Mouse (Mus musculus) fibroblast of lung, adult 2 months (primary cell): ENCODE results near the gene Ttc27.

Experiments used
- DNase-seq: peaks from one replicate; pipeline ENCODE4 v3.0.0-alpha.2; 2011; ENCODE audit warnings: low read depth

Gene Ttc27

GRCm38 (mm10) chr17:74841721-74842120, 124.2 kb downstream of the Ttc27 start:
- DNase-seq = no peak

- no peak for DNase-seq
Measured at GRCm38 (mm10) chr17:74842603-74843002, 125.1 kb downstream of the Ttc27 start.

DNA sequence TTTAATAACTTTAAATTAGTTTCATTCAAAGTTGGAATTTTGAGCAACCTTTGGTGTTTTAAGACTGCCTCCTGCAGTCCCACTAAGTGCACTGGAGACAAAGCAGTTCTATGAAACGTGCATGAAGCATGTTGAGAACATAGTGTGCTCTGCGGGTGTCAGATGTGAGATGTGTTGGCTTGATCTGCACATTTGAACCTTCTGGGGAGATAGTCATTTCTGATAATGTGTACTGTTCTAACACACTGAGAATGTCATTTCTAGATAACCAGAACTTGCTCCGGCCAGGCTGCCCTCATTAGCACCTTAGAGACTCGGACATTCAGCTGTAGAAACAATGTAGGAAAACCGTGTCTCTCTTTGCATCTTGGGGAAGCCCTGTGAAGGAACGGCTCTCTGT, 126.0 kb downstream of the Ttc27 start:
- no peak for DNase-seq

DNA sequence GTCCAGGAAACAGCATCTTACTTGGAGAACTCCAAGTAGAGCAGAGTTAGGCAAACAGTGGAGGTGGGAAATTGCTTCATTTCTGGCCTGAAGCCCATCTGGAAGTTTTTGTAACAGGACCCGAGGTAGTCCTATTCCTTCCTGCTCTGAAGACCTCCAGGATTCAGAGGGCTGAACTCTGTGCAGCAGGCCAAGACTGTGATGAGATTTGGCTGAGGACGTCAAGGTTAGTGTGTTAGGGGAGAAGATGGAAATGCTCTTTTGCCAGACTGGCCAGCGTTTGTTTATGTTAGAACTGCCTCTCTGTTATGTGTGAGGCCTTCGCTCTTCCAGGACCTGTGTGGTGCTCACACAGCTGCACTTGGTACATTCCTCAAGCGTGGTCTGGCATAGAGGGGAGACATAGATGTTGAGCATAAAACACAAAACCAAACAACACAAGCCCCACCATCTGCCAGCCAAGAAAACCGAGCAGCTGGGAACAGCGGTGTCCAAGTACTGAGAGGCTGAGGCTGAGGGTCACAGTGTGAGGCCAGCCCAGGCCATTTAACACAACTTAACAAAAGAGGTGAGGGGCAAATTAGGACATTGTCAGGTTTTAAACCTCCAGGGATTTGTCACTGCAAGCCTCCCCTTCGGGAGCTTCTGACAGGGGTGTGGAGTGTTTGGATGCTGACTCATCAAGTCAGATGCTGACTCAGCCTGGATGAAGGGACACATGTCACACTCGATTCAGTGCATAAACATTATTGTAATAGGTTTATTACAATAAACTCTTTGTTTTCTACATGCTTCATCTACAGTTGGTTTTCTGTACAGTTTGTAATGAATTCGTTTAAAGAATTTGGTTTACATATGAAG, 128.7 kb downstream of the Ttc27 start:
- peak; percentile 60 for DNase-seq

- DNase-seq = no peak
Measured at GRCm38 (mm10) chr17:74850216-74850615, 132.7 kb downstream of the Ttc27 start.

DNA sequence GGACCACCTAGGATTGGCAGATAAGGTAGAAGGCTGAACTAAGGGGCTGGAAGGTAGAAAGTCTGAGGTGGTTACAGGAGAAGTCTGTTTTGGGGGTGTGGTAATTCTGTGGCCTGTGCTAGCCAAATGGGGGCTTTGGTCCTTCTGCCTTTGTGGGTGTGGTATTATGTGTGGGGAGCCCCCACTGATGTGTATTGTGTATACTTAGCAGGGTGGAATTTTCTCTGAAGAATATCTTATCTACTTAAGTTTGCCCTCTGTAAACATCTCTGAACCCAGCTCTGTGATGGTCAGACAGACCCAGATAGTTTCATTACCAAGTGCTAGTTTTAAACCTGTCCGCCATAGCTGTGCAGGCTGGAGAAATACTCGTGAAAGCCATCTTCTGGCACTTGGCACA, 141.8 kb downstream of the Ttc27 start:
- DNase-seq = no peak

- DNase-seq = no peak
Measured at GRCm38 (mm10) chr17:74860180-74860993, 142.9 kb downstream of the Ttc27 start.

- DNase-seq = no peak
Measured at GRCm38 (mm10) chr17:74863845-74864244, 146.3 kb downstream of the Ttc27 start.

- DNase-seq = no peak
Measured at GRCm38 (mm10) chr17:74864790-74865548, 147.4 kb downstream of the Ttc27 start.

GRCm38 (mm10) chr17:74865694-74866564, 148.4 kb downstream of the Ttc27 start:
- no peak for DNase-seq

DNA sequence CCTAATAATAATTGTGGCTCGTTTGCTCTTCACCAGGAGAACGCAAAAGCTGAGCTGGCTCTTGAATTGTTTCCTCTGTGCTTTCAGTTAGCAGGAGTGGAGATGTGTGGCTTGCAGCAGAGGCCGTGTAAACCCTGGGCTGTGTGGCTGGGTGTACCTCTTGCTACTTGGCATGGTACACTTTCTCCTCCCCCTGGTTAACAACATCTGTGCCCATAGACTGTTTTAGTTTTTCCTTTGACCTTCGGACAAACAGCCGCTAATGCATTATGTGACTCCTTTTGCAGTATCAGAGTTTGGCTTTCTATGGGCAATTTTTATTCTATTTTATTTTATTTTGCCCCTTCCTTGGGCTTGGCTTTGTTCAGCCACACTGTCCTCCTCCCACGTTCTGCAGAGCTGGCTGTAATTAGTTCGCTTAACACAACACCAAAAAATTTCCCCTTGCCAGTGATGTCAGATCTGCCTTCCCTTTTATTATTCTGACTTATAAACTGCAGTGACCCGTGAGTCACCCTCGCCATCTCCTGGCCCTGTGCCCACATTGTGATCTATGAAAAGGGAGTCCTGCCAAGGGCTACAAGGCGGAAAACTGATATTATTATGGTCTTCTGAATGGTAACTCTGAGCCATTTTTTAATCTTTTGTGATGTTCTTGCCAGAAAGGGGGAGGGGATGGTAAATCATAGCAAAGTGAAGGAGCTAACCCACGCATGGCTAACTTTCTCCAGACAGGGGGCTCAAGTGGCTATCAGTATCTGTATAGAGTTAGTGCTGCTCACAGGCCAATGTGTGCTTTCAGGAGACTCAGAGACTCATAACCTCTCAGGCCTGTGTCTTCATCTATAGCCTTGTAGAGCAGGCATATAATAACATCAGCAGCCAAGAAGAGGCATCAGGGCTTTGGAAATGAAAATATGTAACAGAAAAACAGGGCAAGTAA, 149.3 kb downstream of the Ttc27 start:
- peak; percentile 58 for DNase-seq

DNA sequence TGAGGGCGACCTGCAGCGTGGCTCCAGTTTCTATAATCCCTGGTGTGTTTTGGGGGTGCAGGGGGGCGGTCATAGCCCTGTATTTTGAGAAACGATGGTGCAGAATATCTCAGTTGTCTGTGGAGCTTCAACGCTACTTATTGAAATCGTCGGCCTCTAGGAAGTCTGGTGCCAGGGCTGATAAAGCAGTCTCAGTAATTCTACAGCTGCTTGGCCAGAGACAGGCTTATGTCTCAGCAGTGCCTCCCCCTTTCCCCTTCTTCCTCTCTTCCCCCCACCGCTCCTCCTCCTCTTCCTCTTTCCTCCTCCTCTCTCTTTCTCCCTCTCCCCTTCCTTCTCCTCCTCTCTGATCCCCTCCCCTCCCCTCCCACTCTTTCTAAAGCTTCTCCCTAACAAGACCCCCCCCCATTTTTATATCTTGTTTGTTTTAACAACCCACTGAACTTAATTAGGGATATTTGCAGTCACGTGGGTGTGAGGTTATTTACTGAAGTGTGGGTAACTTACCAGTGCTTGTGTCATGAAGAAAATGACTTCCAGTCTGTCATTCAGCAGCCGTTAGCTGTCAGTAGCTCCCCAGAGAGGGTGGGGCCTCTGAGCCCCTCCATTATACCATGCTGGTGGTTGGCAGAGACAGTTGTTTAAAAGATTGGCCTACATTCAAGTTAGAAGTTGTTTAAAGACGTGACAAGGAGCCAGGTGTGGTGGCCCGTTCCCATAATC, 150.8 kb downstream of the Ttc27 start:
- DNase-seq = no peak

DNA sequence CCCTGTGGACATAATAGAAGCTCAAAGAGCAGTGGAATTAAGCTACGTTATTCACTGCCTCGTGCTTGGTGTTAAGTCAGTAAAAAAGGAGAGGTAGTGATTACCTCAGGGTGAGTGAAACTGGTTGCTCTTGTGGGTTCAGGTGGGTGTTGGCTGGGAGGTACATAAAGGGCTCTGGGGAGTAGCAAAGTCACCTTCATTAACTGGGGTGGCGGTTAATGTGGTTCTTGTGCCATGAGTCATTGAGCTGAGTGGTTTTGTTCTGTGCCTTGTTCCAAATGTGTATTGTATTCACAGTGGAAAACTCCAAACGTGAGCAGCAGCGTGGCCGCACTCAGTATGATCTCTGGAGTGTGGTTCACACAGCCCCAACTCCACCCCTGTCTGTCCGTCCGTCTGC, 152.0 kb downstream of the Ttc27 start:
- DNase-seq = peak; percentile 33

- DNase-seq = peak; percentile 23
Measured at GRCm38 (mm10) chr17:74870177-74871160, 152.9 kb downstream of the Ttc27 start.

DNA sequence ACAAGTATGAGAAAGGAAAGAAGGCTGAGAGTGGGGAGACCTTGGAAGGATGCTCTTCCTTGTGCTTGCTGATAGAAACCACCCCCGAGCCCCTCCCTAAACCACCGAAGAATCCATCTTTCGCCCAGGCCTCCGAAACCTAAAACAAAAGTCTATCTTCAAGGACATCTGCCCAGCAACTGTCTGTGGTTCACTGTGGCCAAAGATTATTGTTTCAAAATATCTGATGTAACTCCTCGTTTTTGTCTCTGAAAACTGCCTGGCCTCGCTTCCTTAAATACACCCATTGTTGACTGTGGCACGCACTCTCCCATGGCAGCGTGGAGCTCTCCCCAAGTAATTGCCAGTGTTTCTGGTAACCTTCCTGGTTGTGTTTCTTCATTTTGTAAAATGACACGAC, 155.0 kb downstream of the Ttc27 start:
- no peak for DNase-seq

DNA sequence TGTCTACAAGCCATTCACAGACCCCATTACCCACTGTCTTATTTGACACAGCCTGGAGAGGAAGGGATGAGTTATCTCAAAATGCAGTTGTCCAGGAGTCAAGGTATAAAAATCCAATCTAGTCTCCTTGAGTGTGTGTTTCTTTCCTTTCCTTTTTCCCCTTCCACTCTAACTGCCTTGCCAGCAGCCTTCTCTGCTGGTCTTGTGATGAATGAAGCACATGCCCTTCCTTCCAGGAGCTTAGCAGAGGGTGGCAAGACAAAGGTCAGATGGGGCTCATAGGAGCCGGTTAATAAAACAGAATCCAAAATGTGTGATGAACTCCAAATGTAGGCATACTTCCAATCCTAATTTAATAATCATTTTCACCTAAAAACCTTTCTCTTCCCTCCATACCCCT, 156.2 kb downstream of the Ttc27 start:
- DNase-seq = no peak

DNA sequence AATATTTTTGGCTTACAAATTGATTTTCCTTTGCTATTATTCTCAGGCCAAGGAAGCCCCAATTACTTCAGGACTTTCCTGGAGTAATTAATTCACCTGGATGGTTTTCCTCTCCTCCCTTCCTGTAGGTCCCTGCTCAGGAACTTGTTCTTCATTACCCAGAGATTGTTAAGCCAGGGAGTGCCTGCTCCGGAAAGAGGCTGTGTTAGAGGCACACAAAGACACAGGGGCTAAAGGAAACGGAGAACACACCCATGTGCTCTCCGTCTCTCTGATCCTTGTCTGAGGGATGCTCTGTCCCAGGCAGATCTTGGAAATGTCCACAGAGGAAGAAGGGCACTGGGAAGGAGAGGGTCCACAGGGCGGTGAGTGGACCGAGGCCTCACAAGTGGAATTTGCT, 158.2 kb downstream of the Ttc27 start:
- DNase-seq = no peak

GRCm38 (mm10) chr17:74876954-74877353, 159.4 kb downstream of the Ttc27 start:
- no peak for DNase-seq
